Mouse (Mus musculus) heart, embryonic 12.5 days (tissue): ENCODE results near the gene Gm5930. TPM values are rescaled to one million over a fixed set of nuclear protein-coding genes. Genes with fewer than 3 reads are reported as not detected.
"Not testable (repeated sequence)": the region's sequence is repeated elsewhere in the genome, so short reads cannot be mapped to it uniquely, and the experiment has no call there.

Source experiments
- ATAC-seq: fragments of 200-750 bp; cut with Nextera tagmentation; 2 replicates; pipeline ENCODE4 v1.8.0; 2017; ENCODE audit warnings: moderate TSS enrichment, moderate library complexity; ENCODE audit not compliant: insufficient number of reproducible peaks, low FRiP score
- H3K27ac ChIP-seq: fragments of 300-500 bp; sonication (generic); 2 replicates; pipeline ENCODE4 v1.5.1; 2016; ENCODE audit warnings: mild to moderate bottlenecking, moderate library complexity; ENCODE audit not compliant: poor library complexity, severe bottlenecking
- H3K27me3 ChIP-seq: fragments of 300-500 bp; sonication (generic); replicated peaks from 2 replicates; pipeline ENCODE4 v1.6.1; 2016; ENCODE audit warnings: mild to moderate bottlenecking, moderate library complexity
- H3K36me3 ChIP-seq: fragments of 300-500 bp; sonication (generic); 2 replicates; pipeline ENCODE4 v1.6.1; 2016; ENCODE audit warnings: mild to moderate bottlenecking, moderate library complexity
- H3K4me1 ChIP-seq: fragments of 300-500 bp; sonication (generic); replicated peaks from 2 replicates; pipeline ENCODE4 v1.6.1; 2016; ENCODE audit warnings: mild to moderate bottlenecking
- H3K4me2 ChIP-seq: fragments of 300-500 bp; sonication (generic); 2 replicates; pipeline ENCODE4 v1.6.1; 2016; ENCODE audit warnings: mild to moderate bottlenecking, moderate library complexity
- H3K4me3 ChIP-seq: fragments of 300-500 bp; sonication (generic); 2 replicates; pipeline ENCODE4 v1.5.1; 2016; ENCODE audit warnings: mild to moderate bottlenecking
- H3K9ac ChIP-seq: fragments of 300-500 bp; sonication (generic); 2 replicates; pipeline ENCODE4 v1.6.1; 2016; ENCODE audit warnings: mild to moderate bottlenecking, moderate library complexity
- H3K9me3 ChIP-seq: fragments of 300-500 bp; sonication (generic); replicated peaks from 2 replicates; pipeline ENCODE4 v1.6.1; 2016; ENCODE audit warnings: mild to moderate bottlenecking, moderate library complexity
- WGBS: fragments of 180-500 bp; shearing (Covaris S2); methylation state at CpG from one replicate; pipeline ENCODE4 v1.1.7; 2016; 5-methylcytosine and 5-hydroxymethylcytosine counted together
- polyA plus RNA-seq: library from polyadenylated mRNA; unstranded; fragments of >200 nt; fragmentation: Nextera tagmentation; extraction: Ambion mirVana; gene quantifications from 2 replicates; pipeline ENCODE4 v1.2.1, GENCODE M21; 2016

The Gm5930 gene
- not detected in 2 replicates for polyA plus RNA-seq

DNA sequence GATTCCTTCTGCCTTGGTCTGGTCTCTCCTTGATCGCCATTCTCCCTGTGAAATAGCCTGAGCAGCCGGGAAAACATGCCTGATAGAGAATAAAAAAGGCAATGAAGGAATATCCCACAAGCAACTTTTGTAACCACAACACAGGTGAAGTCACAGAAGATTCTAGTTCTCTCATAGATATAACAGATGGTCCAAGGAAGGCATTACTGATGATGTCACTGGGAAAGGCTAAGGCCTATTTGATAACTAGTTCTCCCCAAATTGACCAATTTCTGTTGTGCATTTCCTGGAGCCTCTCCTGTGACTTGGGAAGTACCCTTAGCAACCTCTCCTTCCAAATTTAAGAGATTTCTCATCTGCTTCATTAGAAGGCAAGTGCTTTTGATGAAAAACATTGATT is at the start of gene Gm5930:
Gm5930 (minus strand) TSS at position 101 of the 400 bp plus-strand sequence.
- H3K4me1 ChIP-seq, H3K4me2 ChIP-seq, H3K27ac ChIP-seq, H3K4me3 ChIP-seq, ATAC-seq, H3K9ac ChIP-seq, H3K27me3 ChIP-seq, H3K36me3 ChIP-seq, H3K9me3 ChIP-seq: not testable (repeated sequence)
- whole genome bisulfite sequencing: no CpG with 5 or more reads among the region's 2 CpGs

DNA sequence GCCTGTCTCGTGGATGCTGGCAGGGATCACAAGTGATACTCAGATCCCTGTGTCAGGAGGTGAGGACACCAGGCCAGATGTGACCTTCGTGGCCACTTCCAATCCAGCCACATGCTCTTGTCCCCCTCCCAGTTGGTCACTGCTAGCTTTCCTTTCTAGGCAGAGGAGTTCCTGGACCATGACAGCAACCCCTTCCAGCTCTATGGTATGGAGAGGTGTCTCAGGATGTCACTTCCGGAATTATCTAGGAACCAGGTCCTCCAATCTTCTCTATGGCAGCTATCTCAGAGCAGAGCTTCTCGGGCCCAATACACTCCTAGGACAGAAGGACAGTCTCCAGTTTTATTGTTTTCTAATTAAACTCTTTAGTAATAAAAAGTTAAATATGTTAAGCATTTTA is 45.8 kb upstream of the Gm5930 start:
- not testable (repeated sequence) for H3K4me1 ChIP-seq, H3K9me3 ChIP-seq, H3K27me3 ChIP-seq, H3K27ac ChIP-seq, H3K9ac ChIP-seq, ATAC-seq, H3K4me2 ChIP-seq, H3K36me3 ChIP-seq, H3K4me3 ChIP-seq
- 66% methylated on average over 4 of the region's 4 CpGs for WGBS

DNA sequence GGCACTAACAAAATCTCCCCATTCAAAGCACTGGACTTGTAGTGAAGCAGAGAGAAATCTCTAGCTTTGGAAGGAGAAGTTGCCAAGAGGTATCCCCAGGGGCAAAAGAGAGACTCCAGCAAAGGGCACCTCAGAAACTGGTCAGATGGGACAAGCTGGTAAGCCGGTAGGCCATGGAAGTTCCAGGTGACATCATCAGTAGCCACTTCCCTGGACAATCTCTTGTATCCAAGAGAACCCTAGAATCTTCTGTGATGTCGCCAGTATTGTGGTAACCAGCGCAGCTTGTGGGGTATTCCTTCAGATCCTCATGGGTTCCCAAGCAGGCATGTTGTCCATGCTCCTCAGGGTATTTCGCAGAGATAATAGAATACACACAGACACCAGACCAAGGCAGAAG is 26.7 kb upstream of the Gm5930 start, which contains the start of gene Gm8229:
Gm8229 (plus strand) TSS at position 301 of the 400 bp plus-strand sequence.
- H3K9ac ChIP-seq, ATAC-seq, H3K4me1 ChIP-seq, H3K36me3 ChIP-seq, H3K27me3 ChIP-seq, H3K27ac ChIP-seq, H3K9me3 ChIP-seq, H3K4me2 ChIP-seq, H3K4me3 ChIP-seq: not testable (repeated sequence)
- 84% methylated on average over 4 of the region's 4 CpGs for WGBS

DNA sequence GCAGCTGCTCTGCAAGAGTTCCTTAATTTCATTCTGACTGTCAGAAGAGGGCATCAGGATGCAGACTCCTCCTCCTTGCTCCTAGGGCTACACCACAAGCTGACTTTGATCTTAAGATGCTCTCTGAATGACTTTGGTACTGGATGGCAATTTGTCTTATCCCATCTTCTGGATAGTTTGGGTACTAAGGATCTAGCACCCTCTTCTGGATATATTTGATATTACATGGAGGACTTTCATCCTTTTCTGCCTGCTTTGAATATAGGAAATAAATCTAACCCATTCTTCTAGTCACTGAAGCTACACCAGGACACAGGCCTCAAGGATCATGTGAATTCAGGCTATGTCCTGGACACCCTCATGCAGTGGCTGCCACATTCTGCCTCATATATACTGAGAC is 23.9 kb upstream of the Gm5930 start:
- H3K4me3 ChIP-seq, H3K27me3 ChIP-seq, ATAC-seq, H3K4me2 ChIP-seq, H3K4me1 ChIP-seq, H3K9me3 ChIP-seq, H3K27ac ChIP-seq, H3K9ac ChIP-seq, H3K36me3 ChIP-seq: not testable (repeated sequence)

DNA sequence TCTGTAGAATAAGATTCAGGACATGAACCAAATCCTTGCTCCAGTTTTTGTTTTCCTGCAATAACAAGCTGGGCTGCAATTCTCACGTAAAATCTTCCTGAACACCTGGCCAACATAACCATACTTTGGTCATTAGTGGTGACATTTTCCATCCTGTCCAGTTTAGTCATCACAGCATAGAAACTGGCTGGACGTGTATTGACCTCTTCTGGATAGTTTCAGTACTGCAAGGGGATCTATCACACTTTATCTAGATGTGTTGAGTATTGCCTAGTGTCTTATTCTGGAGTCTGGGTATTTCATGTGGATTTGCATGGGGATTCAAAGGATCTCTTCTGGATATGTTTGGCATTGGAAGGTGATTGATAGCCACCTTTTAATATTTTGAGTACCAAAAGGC is 23.0 kb upstream of the Gm5930 start:
- WGBS: 35% methylated on average over 2 of the region's 2 CpGs
- not testable (repeated sequence) for H3K9me3 ChIP-seq, H3K4me3 ChIP-seq, H3K4me2 ChIP-seq, ATAC-seq, H3K4me1 ChIP-seq, H3K9ac ChIP-seq, H3K27ac ChIP-seq, H3K27me3 ChIP-seq, H3K36me3 ChIP-seq

DNA sequence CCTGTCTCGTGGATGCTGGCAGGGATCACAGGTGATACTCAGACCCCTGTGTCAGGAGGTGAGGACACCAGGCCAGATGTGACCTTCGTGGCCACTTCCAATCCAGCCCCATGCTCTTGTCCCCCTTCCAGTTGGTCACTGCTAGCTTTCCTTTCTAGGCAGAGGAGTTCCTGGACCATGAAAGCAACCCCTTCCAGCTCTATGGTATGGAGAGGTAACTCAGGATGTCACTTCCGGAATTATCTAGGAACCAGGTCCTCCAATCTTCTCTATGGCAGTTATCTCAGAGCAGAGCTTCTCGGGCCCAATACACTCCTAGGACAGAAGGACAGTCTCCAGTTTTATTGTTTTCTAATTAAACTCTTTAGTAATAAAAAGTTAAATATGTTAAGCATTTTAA is 26.3 kb downstream of the Gm5930 start:
- H3K27me3 ChIP-seq, H3K9ac ChIP-seq, H3K4me1 ChIP-seq, H3K9me3 ChIP-seq, H3K4me2 ChIP-seq, H3K27ac ChIP-seq, H3K36me3 ChIP-seq, ATAC-seq, H3K4me3 ChIP-seq: not testable (repeated sequence)
- WGBS: 65% methylated on average over 4 of the region's 4 CpGs

DNA sequence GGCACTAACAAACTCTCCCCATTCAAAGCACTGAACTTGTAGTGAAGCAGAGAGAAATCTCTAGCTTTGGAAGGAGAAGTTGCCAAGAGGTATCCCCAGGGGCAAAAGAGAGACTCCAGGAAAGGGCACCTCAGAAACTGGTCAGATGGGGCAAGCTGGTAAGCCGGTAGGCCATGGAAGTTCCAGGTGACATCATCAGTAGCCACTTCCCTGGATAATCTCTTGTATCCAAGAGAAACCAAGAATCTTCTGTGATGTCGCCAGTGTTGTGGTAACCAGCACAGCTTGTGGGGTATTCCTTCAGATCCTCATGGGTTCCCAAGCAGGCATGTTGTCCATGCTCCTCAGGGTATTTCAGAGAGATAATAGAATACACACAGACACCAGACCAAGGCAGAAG is 53.1 kb downstream of the Gm5930 start, which contains the start of gene Gm8220:
Gm8220 (plus strand) TSS at position 301 of the 400 bp plus-strand sequence.
- H3K9me3 ChIP-seq, H3K4me2 ChIP-seq, H3K27me3 ChIP-seq, H3K36me3 ChIP-seq, H3K4me3 ChIP-seq, H3K27ac ChIP-seq, H3K9ac ChIP-seq, ATAC-seq, H3K4me1 ChIP-seq: not testable (repeated sequence)
- 74% methylated on average over 2 of the region's 2 CpGs for WGBS

Other genes starting within 250 kb of the Gm5930 start
- gene Ear2, start 235.9 kb downstream of the Gm5930 start, polyA plus RNA-seq: not detected in 2 replicates
- not detected in 2 replicates for gene Gm3327, start 214.7 kb downstream of the Gm5930 start, polyA plus RNA-seq
- not detected in 2 replicates for gene Gm8212, start 140.9 kb downstream of the Gm5930 start, polyA plus RNA-seq
- not detected in 2 replicates for gene 4930503E14Rik, start 125.3 kb downstream of the Gm5930 start, polyA plus RNA-seq
- gene Gm8220, start 53.0 kb downstream of the Gm5930 start, polyA plus RNA-seq: not detected in 2 replicates
- gene Gm8229, start 26.8 kb upstream of the Gm5930 start, polyA plus RNA-seq: not detected in 2 replicates
- not detected in 2 replicates for gene Gm3371, start 72.1 kb upstream of the Gm5930 start, polyA plus RNA-seq
- gene Gm8232, start 95.1 kb upstream of the Gm5930 start, polyA plus RNA-seq: not detected in 2 replicates
- not detected in 2 replicates for gene BC061237, start 153.9 kb upstream of the Gm5930 start, polyA plus RNA-seq
- not detected in 2 replicates for gene Gm17093, start 179.7 kb upstream of the Gm5930 start, polyA plus RNA-seq
- not detected in 2 replicates for gene Gm8247, start 244.6 kb upstream of the Gm5930 start, polyA plus RNA-seq